Mouse (Mus musculus): ENCODE measurements around the gene Gpn2.

- no peak for TF ChIP-seq POLR2A (IDR thresholded peaks at IDR 0.05; ENCODE audit: borderline replicate concordance, extremely low read depth, low read depth, low read length)
- TF ChIP-seq CTCF (IDR thresholded peaks at IDR 0.05; ENCODE audit: insufficient read depth, low read length) = no peak
Observed at GRCm38 (mm10) chr4:133634043-133634410, 49.9 kb downstream of the Gpn2 start.

All from lung, adult 2 months (tissue).